Comparison of ENCODE assay signal across 9 mouse cellular contexts in genomic region chr10:127526048-127526447, GRCm38 (mm10). TPM values are rescaled to one million over a fixed set of nuclear protein-coding genes. Genes with fewer than 3 reads are reported as not detected.
A peak's percentile ranks its signal among the peaks of the same experiment; 100 is the strongest.
DNase-seq lines count a peak whose midpoint lies in the region; ATAC-seq lines count a peak whose summit lies in the region.
"Had no signal": no experiment of that assay in that cellular context is flagged by ENCODE, and none has a peak within 500 bp of the region (broad histone marks: within the 10 kb centered on the region; RNA-seq: fewer than 3 reads in every experiment).

No protein-coding gene starts in this region.

- H3K4me2 ChIP-seq in kidney, embryonic 14.5 days (replicated peaks; ENCODE audit: low read depth, low read length): peak overlapping the region; percentile 29; the same call in 1 of the 2 replicates
- peak overlapping the region; percentile 8 for H3K4me2 ChIP-seq in forebrain, embryonic 11.5 days (ENCODE audit: low read depth, low read length, severe bottlenecking)
- peak overlapping the region; percentile 53 for H3K4me2 ChIP-seq in liver, embryonic 12.5 days
- peak overlapping the region; percentile 51 for H3K4me2 ChIP-seq in stomach, embryonic 16.5 days (ENCODE audit: low read depth, low read length)

- under 1% methylated on average over 26 of the region's 26 CpGs for WGBS in kidney, embryonic 14.5 days
- WGBS in forebrain, embryonic 11.5 days: 2% methylated on average over 26 of the region's 26 CpGs
- 4% methylated on average over 26 of the region's 26 CpGs for WGBS in liver, embryonic 12.5 days (ENCODE audit: insufficient replicate concordance)
- WGBS in stomach, embryonic 16.5 days: 3% methylated on average over 26 of the region's 26 CpGs

- H3K9ac ChIP-seq in kidney, embryonic 14.5 days (ENCODE audit: low read depth, low read length): no peak overlapping the region
- H3K9ac ChIP-seq in forebrain, embryonic 11.5 days (ENCODE audit: low read length): no peak overlapping the region
- H3K9ac ChIP-seq in liver, embryonic 12.5 days: no peak overlapping the region
- H3K9ac ChIP-seq in stomach, embryonic 16.5 days (ENCODE audit: low read length): peak overlapping the region; percentile 57

- H3K4me3 ChIP-seq in kidney, embryonic 14.5 days (ENCODE audit: low read length): peak overlapping the region; percentile 25
- H3K4me3 ChIP-seq in forebrain, embryonic 11.5 days (ENCODE audit: low read depth, low read length): peak overlapping the region; percentile 1; the same call in 1 of the 2 replicates
- peak overlapping the region; percentile 38 for H3K4me3 ChIP-seq in liver, embryonic 12.5 days
- H3K4me3 ChIP-seq in stomach, embryonic 16.5 days (replicated peaks; ENCODE audit: low read length): peak overlapping the region; percentile 39

- no peaks in the 10 kb centered on the region for H3K9me3 ChIP-seq in kidney, embryonic 14.5 days (ENCODE audit: control insufficient read depth, low read length)
- no peaks in the 10 kb centered on the region for H3K9me3 ChIP-seq in forebrain, embryonic 11.5 days (ENCODE audit: control insufficient read depth, low read length)
- H3K9me3 ChIP-seq in liver, embryonic 12.5 days (replicated peaks): no peaks in the 10 kb centered on the region
- no peaks in the 10 kb centered on the region for H3K9me3 ChIP-seq in stomach, embryonic 16.5 days (replicated peaks; ENCODE audit: control insufficient read depth, low read length)

- DNase-seq in kidney, adult 18-20 months: no peak
- no peak for DNase-seq in forebrain, embryonic 11.5 days (ENCODE audit: low spot score)
- no peak for DNase-seq in layer of hippocampus, postnatal 14 days (ENCODE audit: low spot score in 2 of 2)
- no peak for DNase-seq in cerebellum, adult 8-10 months
- DNase-seq in testis, postnatal 14 days (ENCODE audit: low spot score): no peak

- peaks cover 75% of the 10 kb centered on the region for H3K27me3 ChIP-seq in kidney, embryonic 14.5 days (ENCODE audit: control insufficient read depth, insufficient read depth, low read length)
- H3K27me3 ChIP-seq in forebrain, embryonic 11.5 days (ENCODE audit: control insufficient read depth, insufficient read depth, low read length): peaks cover 71% of the 10 kb centered on the region
- H3K27me3 ChIP-seq in liver, embryonic 12.5 days (replicated peaks): peaks cover 84% of the 10 kb centered on the region
- peaks cover 70% of the 10 kb centered on the region for H3K27me3 ChIP-seq in stomach, embryonic 16.5 days (ENCODE audit: control insufficient read depth, insufficient read depth, low read length)

- no peak for ATAC-seq in kidney, embryonic 14.5 days (ENCODE audit: low FRiP score, low TSS enrichment)
- ATAC-seq in forebrain, embryonic 11.5 days (replicated peaks; ENCODE audit: low FRiP score): no peak
- no peak for ATAC-seq in liver, embryonic 12.5 days
- no peak for ATAC-seq in stomach, embryonic 16.5 days (ENCODE audit: insufficient read depth, low FRiP score)
- ATAC-seq: Patski had no signal

- no peak overlapping the region for H3K27ac ChIP-seq in kidney, embryonic 14.5 days (ENCODE audit: low read depth, low read length)
- H3K27ac ChIP-seq in forebrain, embryonic 11.5 days (ENCODE audit: low read depth, low read length): no peak overlapping the region
- no peak overlapping the region for H3K27ac ChIP-seq in liver, embryonic 12.5 days
- no peak overlapping the region for H3K27ac ChIP-seq in stomach, embryonic 16.5 days (ENCODE audit: low read length)

- no peaks in the 10 kb centered on the region for H3K36me3 ChIP-seq in kidney, embryonic 14.5 days (ENCODE audit: control insufficient read depth, insufficient read depth, low read length)
- H3K36me3 ChIP-seq in forebrain, embryonic 11.5 days (ENCODE audit: control insufficient read depth, insufficient read depth, low read length): no peaks in the 10 kb centered on the region
- no peaks in the 10 kb centered on the region for H3K36me3 ChIP-seq in liver, embryonic 12.5 days
- H3K36me3 ChIP-seq in stomach, embryonic 16.5 days (ENCODE audit: control insufficient read depth, insufficient read depth, low read length): no peaks in the 10 kb centered on the region

- H3K4me1 ChIP-seq in kidney, embryonic 14.5 days (ENCODE audit: control insufficient read depth, insufficient read depth, low read length): peaks cover 19% of the 10 kb centered on the region
- peaks cover 31% of the 10 kb centered on the region for H3K4me1 ChIP-seq in forebrain, embryonic 11.5 days (replicated peaks; ENCODE audit: control insufficient read depth, insufficient read depth, low read length)
- peaks cover 38% of the 10 kb centered on the region for H3K4me1 ChIP-seq in liver, embryonic 12.5 days
- H3K4me1 ChIP-seq in stomach, embryonic 16.5 days (ENCODE audit: control insufficient read depth, insufficient read depth, low read length): peaks cover 20% of the 10 kb centered on the region

RNA-seq across cellular contexts. Expression of gene Shmt2, which starts 3.8 kb away (rescaled TPM):
- polyA plus RNA-seq in kidney, embryonic 14.5 days (2014; fragmentation: Nextera tagmentation; extraction: Ambion mirVana): 68.9 and 99.8 TPM in 2 replicates
- polyA plus RNA-seq in forebrain, embryonic 11.5 days (2014; fragmentation: Nextera tagmentation; extraction: Ambion mirVana): 112 and 123 TPM in 2 replicates
- polyA plus RNA-seq in liver, embryonic 12.5 days (2016; fragmentation: Nextera tagmentation; extraction: Ambion mirVana): 181 and 185 TPM in 2 replicates
- 152 and 163 TPM in 2 replicates for polyA plus RNA-seq in stomach, embryonic 16.5 days (2015; fragmentation: Nextera tagmentation; extraction: Ambion mirVana)
- total RNA-seq in layer of hippocampus, postnatal 14 days (2021): 10 to 100 TPM; 33.0 to 35.5 TPM

RNA-seq across cellular contexts. Expression of gene Nxph4, which starts 8.3 kb away (rescaled TPM):
- 0.49 and 1.2 TPM in 2 replicates for polyA plus RNA-seq in kidney, embryonic 14.5 days (2014; fragmentation: Nextera tagmentation; extraction: Ambion mirVana)
- polyA plus RNA-seq in forebrain, embryonic 11.5 days (2014; fragmentation: Nextera tagmentation; extraction: Ambion mirVana): 37.6 and 40.4 TPM in 2 replicates
- 0.10 and 0.23 TPM in 2 replicates for polyA plus RNA-seq in liver, embryonic 12.5 days (2016; fragmentation: Nextera tagmentation; extraction: Ambion mirVana)
- polyA plus RNA-seq in stomach, embryonic 16.5 days (2015; fragmentation: Nextera tagmentation; extraction: Ambion mirVana): 3.4 and 4.6 TPM in 2 replicates
- total RNA-seq in layer of hippocampus, postnatal 14 days (2021): 1 to 10 TPM; 2.7 TPM

RNA-seq across cellular contexts. Expression of gene Ndufa4l2, which starts 11.3 kb away (rescaled TPM):
- polyA plus RNA-seq in kidney, embryonic 14.5 days (2014; fragmentation: Nextera tagmentation; extraction: Ambion mirVana): 27.1 and 32.7 TPM in 2 replicates
- 5.9 and 6.1 TPM in 2 replicates for polyA plus RNA-seq in forebrain, embryonic 11.5 days (2014; fragmentation: Nextera tagmentation; extraction: Ambion mirVana)
- 12.9 and 14.8 TPM in 2 replicates for polyA plus RNA-seq in liver, embryonic 12.5 days (2016; fragmentation: Nextera tagmentation; extraction: Ambion mirVana)
- polyA plus RNA-seq in stomach, embryonic 16.5 days (2015; fragmentation: Nextera tagmentation; extraction: Ambion mirVana): 192 and 231 TPM in 2 replicates
- 1 to 10 TPM; 4.8 to 6.9 TPM for total RNA-seq in layer of hippocampus, postnatal 14 days (2021)

RNA-seq across cellular contexts. Expression of gene Stac3, which starts 24.6 kb away (rescaled TPM):
- polyA plus RNA-seq in kidney, embryonic 14.5 days (2014; fragmentation: Nextera tagmentation; extraction: Ambion mirVana): 0.39 and 0.50 TPM in 2 replicates
- polyA plus RNA-seq in forebrain, embryonic 11.5 days (2014; fragmentation: Nextera tagmentation; extraction: Ambion mirVana): not detected in 2 replicates
- polyA plus RNA-seq in liver, embryonic 12.5 days (2016; fragmentation: Nextera tagmentation; extraction: Ambion mirVana): 0.24 and 0.45 TPM in 2 replicates
- polyA plus RNA-seq in stomach, embryonic 16.5 days (2015; fragmentation: Nextera tagmentation; extraction: Ambion mirVana): 0.70 and 5.5 TPM in 2 replicates
- total RNA-seq in layer of hippocampus, postnatal 14 days (2021): 1 to 10 TPM; 5.0 to 6.4 TPM
